Mouse (Mus musculus): Measurements from ENCODE around the gene Iqcd.

- TF ChIP-seq POLR2A (IDR thresholded peaks at IDR 0.05; ENCODE audit: insufficient read depth, low read depth, low read length) (no peak), CTCF (IDR thresholded peaks at IDR 0.05; ENCODE audit: insufficient read depth, low read depth, low read length) (no peak)
These were observed 58.5 kb downstream of the Iqcd start for GRCm38 (mm10) chr5:120647361-120647760.
